Mouse (Mus musculus) limb, embryonic 11.5 days (tissue): ENCODE results near the gene Krt42. TPM values are rescaled to one million over a fixed set of nuclear protein-coding genes. Genes with fewer than 3 reads are reported as not detected.
"Not testable (repeated sequence)": the region's sequence is repeated elsewhere in the genome, so short reads cannot be mapped to it uniquely, and the experiment has no call there.

Experiments used
- ATAC-seq: fragments of 200-750 bp; cut with Nextera tagmentation; 2 replicates; pipeline ENCODE4 v1.8.0; 2017; ENCODE audit warnings: low read depth; ENCODE audit not compliant: insufficient number of reproducible peaks, low FRiP score, low TSS enrichment
- DNase-seq: peaks from one replicate; pipeline ENCODE4 v3.0.0-alpha.2; 2015; ENCODE audit warnings: low spot score
- H3K27ac ChIP-seq: fragments of 300-500 bp; sonication (generic); replicated peaks from 2 replicates; pipeline ENCODE4 v1.5.1; 2014; ENCODE audit warnings: low read depth, mild to moderate bottlenecking, low read length
- H3K27me3 ChIP-seq: fragments of 300-500 bp; sonication (generic); 2 replicates; pipeline ENCODE4 v1.6.1; 2014; ENCODE audit warnings: mild to moderate bottlenecking, low read length, mixed read lengths; ENCODE audit not compliant: control insufficient read depth, insufficient read depth
- H3K36me3 ChIP-seq: fragments of 300-500 bp; sonication (generic); 2 replicates; pipeline ENCODE4 v1.6.1; 2014; ENCODE audit warnings: mild to moderate bottlenecking, low read length, moderate library complexity, mixed read lengths; ENCODE audit not compliant: control insufficient read depth, insufficient read depth
- H3K4me1 ChIP-seq: fragments of 300-500 bp; sonication (generic); 2 replicates; pipeline ENCODE4 v1.6.1; 2014; ENCODE audit warnings: low read length, mixed read lengths; ENCODE audit not compliant: control insufficient read depth, insufficient read depth
- H3K4me2 ChIP-seq: fragments of 300-500 bp; sonication (generic); 2 replicates; pipeline ENCODE4 v1.6.1; 2014; ENCODE audit warnings: low read depth, mild to moderate bottlenecking, moderate library complexity; ENCODE audit not compliant: severe bottlenecking
- H3K4me3 ChIP-seq: fragments of 300-500 bp; sonication (generic); 2 replicates; pipeline ENCODE4 v1.5.1; 2014; ENCODE audit warnings: low read depth, low read length
- H3K9ac ChIP-seq: fragments of 300-500 bp; sonication (generic); 2 replicates; pipeline ENCODE4 v1.6.1; 2014; ENCODE audit warnings: mild to moderate bottlenecking, low read length
- H3K9me3 ChIP-seq: fragments of 300-500 bp; sonication (generic); 2 replicates; pipeline ENCODE4 v1.6.1; 2016; ENCODE audit warnings: low read length; ENCODE audit not compliant: control insufficient read depth
- WGBS: fragments of 180-500 bp; shearing (Covaris S2); extraction: QIAGEN DNeasy Blood & Tissue Kit; methylation state at CpG from one replicate; pipeline ENCODE4 v1.1.7; 2014; 5-methylcytosine and 5-hydroxymethylcytosine counted together
- polyA plus RNA-seq: library from polyadenylated mRNA; unstranded; fragments of >200 nt; fragmentation: Nextera tagmentation; extraction: Ambion mirVana; gene quantifications from 2 replicates; pipeline ENCODE4 v1.2.1, GENCODE M21; 2014

Gene Krt42
- polyA plus RNA-seq: 0.09 and 0.26 TPM in 2 replicates

- Histone ChIP-seq H3K4me2 (no peak within 1 kb of the TSS), H3K9me3 (no peaks in the 10 kb centered on the region), H3K27me3 (no peaks in the 10 kb centered on the region), H3K4me3 (no peak within 1 kb of the TSS), H3K27ac (no peak within 1 kb of the TSS), H3K4me1 (no peaks in the 10 kb centered on the region), H3K9ac (no peak within 1 kb of the TSS), H3K36me3 (no peaks in the 10 kb centered on the region)
- 88% methylated on average over 7 of the region's 7 CpGs for WGBS
- DNase-seq: no peak
- ATAC-seq: no peak
These were observed at the start of gene Krt42 for GRCm38 (mm10) chr11:100269821-100270332. Gene Krt42, minus strand, starts transcription at chr11:100269871.

- Histone ChIP-seq H3K9ac (no peak overlapping the region; the same call in 1 of the 2 replicates), H3K36me3 (peaks cover 15% of the 10 kb centered on the region; the same call in 1 of the 2 replicates), H3K4me2 (peak overlapping the region; percentile 45), H3K27me3 (no peaks in the 10 kb centered on the region), H3K4me1 (no peaks in the 10 kb centered on the region), H3K4me3 (peak overlapping the region; percentile 75), H3K27ac (no peak overlapping the region), H3K9me3 (no peaks in the 10 kb centered on the region)
- DNase-seq (no peak), ATAC-seq (no peak)
- WGBS: 86% methylated on average over 10 of the region's 10 CpGs
These were observed 49.1 kb upstream of the Krt42 start for GRCm38 (mm10) chr11:100318529-100319451.

GRCm38 (mm10) chr11:100317826-100318380 is 48.2 kb upstream of the Krt42 start:
- H3K27me3 ChIP-seq: no peaks in the 10 kb centered on the region
- peaks cover 15% of the 10 kb centered on the region; the same call in 1 of the 2 replicates for H3K36me3 ChIP-seq
- no peak overlapping the region for H3K9ac ChIP-seq
- H3K4me3 ChIP-seq: no peak overlapping the region
- no peak overlapping the region for H3K27ac ChIP-seq
- no peak for DNase-seq
- no peaks in the 10 kb centered on the region for H3K9me3 ChIP-seq
- 42% methylated on average over 6 of the region's 6 CpGs for WGBS
- H3K4me2 ChIP-seq: no peak overlapping the region
- ATAC-seq: no peak
- H3K4me1 ChIP-seq: no peaks in the 10 kb centered on the region

- H3K9me3 ChIP-seq: no peaks in the 10 kb centered on the region
- no peak for ATAC-seq
- no peaks in the 10 kb centered on the region for H3K36me3 ChIP-seq
- no peak overlapping the region for H3K4me3 ChIP-seq
- no peak overlapping the region for H3K4me2 ChIP-seq
- no peaks in the 10 kb centered on the region for H3K4me1 ChIP-seq
- H3K27ac ChIP-seq: no peak overlapping the region
- no peaks in the 10 kb centered on the region for H3K27me3 ChIP-seq
- WGBS: 83% methylated on average over 5 of the region's 5 CpGs
- no peak overlapping the region for H3K9ac ChIP-seq
- no peak for DNase-seq
These were observed 45.8 kb upstream of the Krt42 start for GRCm38 (mm10) chr11:100315439-100315838.

- Histone ChIP-seq H3K4me2 (no peak overlapping the region), H3K27me3 (no peaks in the 10 kb centered on the region), H3K4me1 (no peaks in the 10 kb centered on the region), H3K9ac (no peak overlapping the region), H3K9me3 (no peaks in the 10 kb centered on the region), H3K4me3 (no peak overlapping the region), H3K27ac (no peak overlapping the region), H3K36me3 (no peaks in the 10 kb centered on the region)
- ATAC-seq (no peak), DNase-seq (no peak)
- 88% methylated on average over 6 of the region's 6 CpGs for WGBS
These were observed 43.8 kb upstream of the Krt42 start for GRCm38 (mm10) chr11:100313424-100313823.

GRCm38 (mm10) chr11:100312096-100312679 is 42.5 kb upstream of the Krt42 start:
- DNase-seq (no peak), ATAC-seq (no peak)
- Histone ChIP-seq H3K36me3 (no peaks in the 10 kb centered on the region), H3K4me3 (no peak overlapping the region), H3K9me3 (no peaks in the 10 kb centered on the region), H3K9ac (no peak overlapping the region; the same call in 1 of the 2 replicates), H3K4me2 (no peak overlapping the region), H3K4me1 (no peaks in the 10 kb centered on the region), H3K27me3 (no peaks in the 10 kb centered on the region), H3K27ac (no peak overlapping the region)
- WGBS: 42% methylated on average over 5 of the region's 5 CpGs

GRCm38 (mm10) chr11:100311656-100312055 is 42.0 kb upstream of the Krt42 start:
- H3K4me2 ChIP-seq: no peak overlapping the region
- 67% methylated on average over 1 of the region's 1 CpGs for WGBS
- DNase-seq (no peak), ATAC-seq (no peak)
- no peaks in the 10 kb centered on the region for H3K4me1 ChIP-seq
- H3K4me3 ChIP-seq: no peak overlapping the region
- H3K9ac ChIP-seq: no peak overlapping the region
- H3K27ac ChIP-seq: no peak overlapping the region
- H3K9me3 ChIP-seq: no peaks in the 10 kb centered on the region
- H3K27me3 ChIP-seq: no peaks in the 10 kb centered on the region
- H3K36me3 ChIP-seq: no peaks in the 10 kb centered on the region

- H3K27ac ChIP-seq, ATAC-seq, H3K4me2 ChIP-seq, H3K9ac ChIP-seq, H3K27me3 ChIP-seq, H3K4me1 ChIP-seq, DNase-seq, H3K9me3 ChIP-seq, H3K36me3 ChIP-seq, H3K4me3 ChIP-seq: not testable (repeated sequence)
- 90% methylated on average over 6 of the region's 6 CpGs for WGBS
These were observed 39.0 kb upstream of the Krt42 start for GRCm38 (mm10) chr11:100308672-100309071.
